Mouse (Mus musculus): ENCODE measurements around the gene Adgrg6.

GRCm38 (mm10) chr10:14537102-14537501 is 8.4 kb downstream of the Adgrg6 start:
- TF ChIP-seq CTCF (IDR thresholded peaks at IDR 0.05; ENCODE audit: low read depth) (no peak), EP300 (IDR thresholded peaks at IDR 0.05; ENCODE audit: low read depth) (no peak)

Data from liver, embryonic 14.5 days (tissue).